Mouse (Mus musculus) heart, postnatal 14 days (tissue): ENCODE measurements around the gene Snx19. TPM values are rescaled to one million over a fixed set of nuclear protein-coding genes. Genes with fewer than 3 reads are reported as not detected.

Experiments
- DNase-seq, 2 experiments: peaks; one replicate each; pipeline ENCODE4 v3.0.0; 2021 to 2022
- intact Hi-C: fragments of 180-260 bp; cut with DNase I; formaldehyde crosslinking; loops from one replicate; pipeline ENCODE4 v1.15.1; 2025
- long read RNA-seq, 2 experiments: library from polyadenylated mRNA; stranded (forward); transcript quantifications; one replicate each; pipeline ENCODE4 v2.0.0; 2021
- total RNA-seq, 2 experiments: library from RNA; stranded (reverse); gene quantifications; 2 replicates each; pipeline ENCODE4 v1.2.3; 2021

Snx19 gene
- 10 to 100 TPM; 24.6 to 26.9 TPM for total RNA-seq
- long read RNA-seq, experiment 1, full-length matches to known transcripts: 5 of 18 reads
- long read RNA-seq, experiment 1, partial matches to known transcripts: 4 of 18 reads
- long read RNA-seq, experiment 1, other reads (novel, unspliced or antisense): 9 of 18 reads
- long read RNA-seq, experiment 2, full-length matches to known transcripts: 10 of 16 reads
- long read RNA-seq, experiment 2, partial matches to known transcripts: 1 of 16 reads
- long read RNA-seq, experiment 2, other reads (novel, unspliced or antisense): 5 of 16 reads

- DNase-seq: peak; percentile 94 to 97
- intact Hi-C loops: loop anchor here (5.0 kb wide), 1 partner anchor 605 kb away; the partner anchor contains the start of gene Zbtb44
These were observed at the start of gene Snx19 for GRCm38 (mm10) chr9:30426882-30427632. Gene Snx19 (plus strand): TSS chr9:30427108.

GRCm38 (mm10) chr9:30400771-30401170 lies 26.1 kb upstream of the Snx19 start:
- intact Hi-C loops: no loop called here
- no peak for DNase-seq

GRCm38 (mm10) chr9:30422940-30423339 lies 4.0 kb upstream of the Snx19 start:
- intact Hi-C loops: loop anchor here (2.0 kb wide), 1 partner anchor 762 kb away; no protein-coding TSS in a partner anchor
- peak; percentile 52 to 65 for DNase-seq

DNA sequence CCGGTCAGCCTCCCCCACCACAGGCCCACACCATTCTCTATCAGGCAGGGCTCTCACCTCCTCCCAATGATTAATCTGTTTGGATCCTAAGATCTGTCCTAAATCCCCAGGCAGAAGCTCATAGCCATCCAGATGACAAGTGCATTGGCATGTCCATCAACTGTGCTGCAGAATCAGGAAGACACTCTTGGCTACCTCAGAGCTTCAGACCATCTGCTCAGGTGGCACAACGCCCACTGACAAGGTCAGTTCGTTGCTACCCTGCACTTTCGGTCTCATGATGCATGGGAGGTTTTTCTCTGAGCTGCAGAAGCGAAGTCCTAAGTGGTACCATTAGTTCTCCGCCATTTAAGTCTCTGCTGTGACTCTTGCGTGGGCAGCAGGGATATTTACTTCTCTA lies 1.7 kb upstream of the Snx19 start:
- DNase-seq: no peak
- intact Hi-C loops: loop anchor here (5.0 kb wide), 1 partner anchor 607 kb away; the partner anchor contains the start of gene Zbtb44

DNA sequence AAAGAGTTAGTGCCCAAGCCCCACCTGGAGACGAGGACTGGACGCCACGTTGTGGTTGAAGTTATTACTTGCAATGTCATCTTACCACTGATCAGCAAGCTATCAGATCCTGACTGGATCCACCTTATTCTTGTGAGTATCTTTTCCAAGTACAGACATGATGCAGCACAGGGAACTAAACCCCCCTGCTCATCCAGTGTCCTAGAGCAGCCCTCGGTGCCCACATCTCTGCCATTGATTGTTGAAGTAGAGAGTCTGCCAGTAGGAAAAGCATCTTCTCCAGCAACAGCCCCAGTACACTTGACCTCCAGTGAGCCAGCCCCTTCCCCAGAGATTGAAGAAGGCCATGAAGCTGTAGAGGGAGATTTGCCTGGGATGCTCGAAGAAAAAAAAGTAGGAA lies 1.3 kb downstream of the Snx19 start:
- intact Hi-C loops: loop anchor here (5.0 kb wide), 1 partner anchor 604 kb away; the partner anchor contains the start of gene Zbtb44
- DNase-seq: no peak

- DNase-seq: no peak
- intact Hi-C loops: no loop called here
These were observed 3.5 kb downstream of the Snx19 start for GRCm38 (mm10) chr9:30430447-30430846.

GRCm38 (mm10) chr9:30431909-30432308 lies 5.0 kb downstream of the Snx19 start:
- no peak for DNase-seq
- intact Hi-C loops: no loop called here

DNA sequence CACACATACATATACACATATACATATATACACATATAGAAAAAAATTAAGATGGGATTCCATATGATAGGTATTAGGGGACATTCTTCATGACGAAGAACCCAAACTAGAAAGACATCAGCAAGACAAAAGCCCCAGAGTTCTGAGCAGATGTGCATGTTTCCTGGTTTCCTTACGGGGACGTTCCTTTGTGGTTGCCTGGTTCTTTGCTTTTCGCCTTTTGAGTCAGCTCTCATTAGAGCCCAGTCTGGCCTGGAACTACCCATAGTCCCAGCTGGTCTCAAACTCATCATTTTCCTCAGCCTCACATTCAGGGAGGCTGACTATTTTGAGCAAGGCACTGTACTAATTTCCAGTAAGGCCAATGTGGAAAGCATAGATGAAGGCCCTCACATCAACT lies 7.0 kb downstream of the Snx19 start:
- intact Hi-C loops: no loop called here
- DNase-seq: no peak

- intact Hi-C loops: no loop called here
- no peak for DNase-seq
These were observed 9.1 kb downstream of the Snx19 start for GRCm38 (mm10) chr9:30435902-30436585.

- intact Hi-C loops: loop anchor here (2.0 kb wide), 1 partner anchor 502 kb away; no protein-coding TSS in a partner anchor
These were observed 11.6 kb downstream of the Snx19 start for GRCm38 (mm10) chr9:30438505-30438904.

GRCm38 (mm10) chr9:30441761-30442160 lies 14.9 kb downstream of the Snx19 start:
- no peak for DNase-seq
- intact Hi-C loops: no loop called here

More at GRCm38 (mm10) chr9:30438505-30438904, 11.6 kb downstream of the Snx19 start:
- peak; percentile 34 to 60 for DNase-seq

GRCm38 (mm10) chr9:30445232-30446085 lies 18.6 kb downstream of the Snx19 start:
- DNase-seq: peak; percentile 51 to 69
- intact Hi-C loops: loop anchor here (5.0 kb wide), 1 partner anchor 642 kb away; no protein-coding TSS in a partner anchor

GRCm38 (mm10) chr9:30446126-30446525 lies 19.2 kb downstream of the Snx19 start:
- DNase-seq: no peak
- intact Hi-C loops: loop anchor here (5.0 kb wide), 1 partner anchor 641 kb away; no protein-coding TSS in a partner anchor

GRCm38 (mm10) chr9:30448459-30448858 lies 21.6 kb downstream of the Snx19 start:
- peak; percentile 27 to 55 for DNase-seq
- intact Hi-C loops: loop anchor here (1.0 to 5.0 kb wide), 2 partner anchors 32 to 639 kb away; no protein-coding TSS in a partner anchor

DNA sequence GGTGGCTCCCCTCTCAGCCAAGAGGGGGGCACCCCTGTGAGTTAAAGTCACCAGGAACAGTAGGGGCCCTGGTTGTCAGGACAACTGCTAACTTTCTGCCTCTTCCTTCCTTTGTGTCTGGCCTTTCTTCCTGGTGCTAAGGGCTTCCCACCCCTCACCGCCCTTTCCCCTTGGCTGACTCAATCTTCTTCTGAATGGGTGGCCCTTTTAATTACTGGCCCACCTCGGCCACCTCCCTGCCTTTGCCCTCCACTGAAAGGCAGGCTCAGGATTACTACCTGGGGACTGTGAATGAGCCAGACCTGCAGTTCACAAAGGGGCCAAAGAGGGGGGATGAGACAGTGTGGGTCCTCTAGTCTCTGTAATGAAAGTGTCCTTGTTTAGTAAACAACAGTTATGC lies 23.0 kb downstream of the Snx19 start:
- intact Hi-C loops: loop anchor here (5.0 kb wide), 1 partner anchor 637 kb away; no protein-coding TSS in a partner anchor
- DNase-seq: no peak

GRCm38 (mm10) chr9:30450834-30451233 lies 23.9 kb downstream of the Snx19 start:
- intact Hi-C loops: no loop called here
- DNase-seq: no peak

- intact Hi-C loops: no loop called here
- DNase-seq: no peak
These were observed 27.6 kb downstream of the Snx19 start for GRCm38 (mm10) chr9:30454527-30454926.

GRCm38 (mm10) chr9:30456250-30456649 lies 29.3 kb downstream of the Snx19 start:
- DNase-seq: no peak
- intact Hi-C loops: no loop called here

DNA sequence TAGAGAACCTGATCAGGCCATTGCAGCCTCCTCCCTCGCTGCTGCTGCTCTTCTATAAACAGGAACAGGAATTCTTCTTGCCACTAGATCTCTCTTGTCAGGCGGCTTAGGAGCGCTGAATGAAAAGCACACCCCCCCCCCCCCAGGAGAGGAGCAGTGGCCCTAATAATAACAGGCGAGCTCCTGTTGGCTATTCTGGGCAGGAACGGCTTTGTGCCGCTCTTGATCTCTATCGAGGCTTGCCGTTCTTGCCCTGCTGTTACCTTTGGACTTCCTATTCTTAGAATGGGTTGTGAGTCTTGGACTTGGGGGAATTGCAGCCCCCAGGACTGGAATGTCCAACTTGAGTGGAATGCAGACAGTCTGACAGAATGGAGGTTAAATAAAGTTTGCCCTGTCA lies 33.6 kb downstream of the Snx19 start:
- DNase-seq: peak in 1 of 2 experiments; percentile 19
- intact Hi-C loops: no loop called here

- peak; percentile 33 to 42 for DNase-seq
- intact Hi-C loops: no loop called here
These were observed 37.8 kb downstream of the Snx19 start for GRCm38 (mm10) chr9:30464661-30465060.
